Mouse (Mus musculus) erythroblast, embryonic 14.5 days (primary cell): ENCODE measurements around the gene Cd81.

ENCODE experiments used
- GATA1 ChIP-seq: IDR thresholded peaks from 2 replicates; pipeline ENCODE4 v1.6.1; 2012; ENCODE audit warnings: low read length, inconsistent platforms, mixed read lengths
- TAL1 ChIP-seq: IDR thresholded peaks from 3 replicates; pipeline ENCODE4 v1.6.1; 2012; ENCODE audit warnings: low read length, inconsistent platforms, mixed read lengths

GRCm38 (mm10) chr7:143109696-143110095, 57.2 kb downstream of the Cd81 start:
- TF ChIP-seq TAL1: no peak
- TF ChIP-seq GATA1: no peak
